ENCODE assay signal across 8 mouse cellular contexts in genomic region chr11:117976081-117976582, GRCm38 (mm10). TPM values are rescaled to one million over a fixed set of nuclear protein-coding genes. Genes with fewer than 3 reads are reported as not detected.
DNase-seq lines count a peak whose midpoint lies in the region; ATAC-seq and TF ChIP-seq lines count a peak whose summit lies in the region.

No protein-coding gene starts in this region.

- no peak overlapping the region for H3K9ac ChIP-seq in forebrain, embryonic 15.5 days (replicated peaks)
- H3K9ac ChIP-seq in hindbrain, embryonic 15.5 days: no peak overlapping the region

- ATAC-seq in forebrain, embryonic 15.5 days (replicated peaks): peak; percentile 70; the same call in 1 of the 2 replicates
- peak; percentile 70; the same call in 1 of the 2 replicates for ATAC-seq in hindbrain, embryonic 15.5 days (ENCODE audit: low FRiP score, low read depth)

- H3K36me3 ChIP-seq in kidney, adult 2 months (ENCODE audit: control insufficient read depth, insufficient read depth, low read length): no peaks in the 10 kb centered on the region
- H3K36me3 ChIP-seq in forebrain, embryonic 15.5 days: no peaks in the 10 kb centered on the region
- H3K36me3 ChIP-seq in hindbrain, embryonic 15.5 days: no peaks in the 10 kb centered on the region

- peak; percentile 74 for DNase-seq in kidney, adult 2 months
- no peak for DNase-seq in kidney, adult 11 months
- DNase-seq in cerebellum, adult 11-12 months: peak; percentile 66
- DNase-seq in lung, postnatal 14 days: peak; percentile 83
- peak; percentile 62 to 69 for DNase-seq in spleen, postnatal 36 days (ENCODE audit: low spot score in 2 of 2)
- DNase-seq in urinary bladder, postnatal 25 days (ENCODE audit: low spot score): no peak

- H3K4me3 ChIP-seq in kidney, adult 2 months (ENCODE audit: insufficient read depth, low read depth, low read length): no peak overlapping the region
- no peak overlapping the region for H3K4me3 ChIP-seq in forebrain, embryonic 15.5 days
- H3K4me3 ChIP-seq in hindbrain, embryonic 15.5 days: no peak overlapping the region

- H3K27ac ChIP-seq in kidney, adult 2 months (ENCODE audit: insufficient read depth, low read depth, low read length): no peak overlapping the region
- peak overlapping the region; percentile 64 for H3K27ac ChIP-seq in forebrain, embryonic 15.5 days (replicated peaks)
- peak overlapping the region; percentile 70 for H3K27ac ChIP-seq in hindbrain, embryonic 15.5 days (replicated peaks)

- H3K4me1 ChIP-seq in kidney, adult 2 months (ENCODE audit: control insufficient read depth, insufficient read depth, low read length): peaks cover 5% of the 10 kb centered on the region; the same call in 1 of the 2 replicates
- H3K4me1 ChIP-seq in forebrain, embryonic 15.5 days: peaks cover 23% of the 10 kb centered on the region
- H3K4me1 ChIP-seq in hindbrain, embryonic 15.5 days (replicated peaks): peaks cover 20% of the 10 kb centered on the region

- no peaks in the 10 kb centered on the region for H3K9me3 ChIP-seq in forebrain, embryonic 15.5 days
- no peaks in the 10 kb centered on the region for H3K9me3 ChIP-seq in hindbrain, embryonic 15.5 days

- no peak for TF ChIP-seq POLR2A in kidney, adult 2 months (IDR thresholded peaks at IDR 0.05; ENCODE audit: low read depth, low read length)

- no peak for TF ChIP-seq CTCF in kidney, adult 2 months (conservative IDR thresholded peaks at IDR 0.05; ENCODE audit: insufficient read depth, insufficient read length, low read depth, low read length)

- no peaks in the 10 kb centered on the region for H3K27me3 ChIP-seq in kidney, adult 2 months (replicated peaks; ENCODE audit: control insufficient read depth, insufficient read depth, low read length)
- H3K27me3 ChIP-seq in forebrain, embryonic 15.5 days: no peaks in the 10 kb centered on the region
- H3K27me3 ChIP-seq in hindbrain, embryonic 15.5 days: no peaks in the 10 kb centered on the region

- WGBS in kidney, adult 2 months: 23% methylated on average over 8 of the region's 8 CpGs
- WGBS in forebrain, embryonic 15.5 days: 1% methylated on average over 8 of the region's 8 CpGs
- 2% methylated on average over 8 of the region's 8 CpGs for WGBS in hindbrain, embryonic 15.5 days

- no peak overlapping the region for H3K4me2 ChIP-seq in forebrain, embryonic 15.5 days (replicated peaks)
- no peak overlapping the region for H3K4me2 ChIP-seq in hindbrain, embryonic 15.5 days

RNA-seq across cellular contexts. Expression of gene Socs3, which starts 6.3 kb away (rescaled TPM):
- polyA plus RNA-seq in kidney, adult 2 months (2012; rRNA removed): 4.3 and 5.0 TPM in 2 replicates
- polyA plus RNA-seq in forebrain, embryonic 15.5 days (2015; fragmentation: Nextera tagmentation; extraction: Ambion mirVana): 14.2 and 15.1 TPM in 2 replicates
- polyA plus RNA-seq in hindbrain, embryonic 15.5 days (2015; fragmentation: Nextera tagmentation; extraction: Ambion mirVana): 7.8 and 9.2 TPM in 2 replicates

RNA-seq across cellular contexts. Expression of gene Pgs1, which starts 10.0 kb away (rescaled TPM):
- 29.7 and 30.4 TPM in 2 replicates for polyA plus RNA-seq in kidney, adult 2 months (2012; rRNA removed)
- polyA plus RNA-seq in forebrain, embryonic 15.5 days (2015; fragmentation: Nextera tagmentation; extraction: Ambion mirVana): 52.9 and 54.3 TPM in 2 replicates
- 59.4 and 63.7 TPM in 2 replicates for polyA plus RNA-seq in hindbrain, embryonic 15.5 days (2015; fragmentation: Nextera tagmentation; extraction: Ambion mirVana)

Comparison
In these comparisons a context has a peak if more than half of its experiments do, and no peak if none do; other contexts are left out.
1. DNase-seq: peak in kidney, adult 2 months (single experiment), cerebellum, adult 11-12 months (single experiment), lung, postnatal 14 days (single experiment) and spleen, postnatal 36 days (2 of 2); none in kidney, adult 11 months (single experiment) and urinary bladder, postnatal 25 days (single experiment).